Mouse (Mus musculus) CH12.LX (cell line): ENCODE results near the gene C2cd4a. TPM values are rescaled to one million over a fixed set of nuclear protein-coding genes. Genes with fewer than 3 reads are reported as not detected.

Source experiments
- DNase-seq: peaks from one replicate; pipeline ENCODE4 v3.0.0-alpha.2; 2013; ENCODE audit errors: extremely low read depth
- H3K27ac ChIP-seq: 2 replicates; pipeline ENCODE4 v1.5.1; 2012; ENCODE audit warnings: low read depth, mild to moderate bottlenecking, control low read depth, moderate library complexity; ENCODE audit not compliant: insufficient read depth
- H3K27me3 ChIP-seq: replicated peaks from 2 replicates; pipeline ENCODE3; 2012; ENCODE audit warnings: inconsistent platforms
- H3K36me3 ChIP-seq, 2 experiments: replicated peaks in 1 of 2; 2 replicates each; pipeline versions ENCODE3 to v1.6.1; 2012; ENCODE audit warnings: inconsistent platforms in 1 of 2, low read length in 1 of 2, mild to moderate bottlenecking in 1 of 2, mixed read lengths in 1 of 2, moderate library complexity in 1 of 2; ENCODE audit not compliant: control insufficient read depth in 1 of 2, insufficient read depth in 1 of 2
- H3K4me1 ChIP-seq, 2 experiments: 2 replicates each; pipeline ENCODE4 v1.6.1; 2012; ENCODE audit warnings: inconsistent platforms in 1 of 2, moderate library complexity in 1 of 2; ENCODE audit not compliant: insufficient read depth in 2 of 2, control insufficient read depth in 1 of 2
- H3K4me2 ChIP-seq: 2 replicates; pipeline ENCODE4 v1.6.1; 2012; ENCODE audit warnings: low read depth, mild to moderate bottlenecking, control low read depth; ENCODE audit not compliant: poor library complexity, insufficient read depth, severe bottlenecking
- H3K4me3 ChIP-seq, 3 experiments: fragments of 150-350 bp in 1 of 3; sonication (generic) in 1 of 3; replicated peaks in 1 of 3; 2 replicates each; pipeline versions ENCODE3 to v1.5.1; 2011 to 2012; ENCODE audit warnings: low read depth in 2 of 3, low read length in 2 of 3, mild to moderate bottlenecking in 2 of 3, moderate library complexity in 2 of 3, control low read depth in 1 of 3, improper control_type of control experiment in 1 of 3, inconsistent platforms in 1 of 3, mixed read lengths in 1 of 3; ENCODE audit not compliant: poor library complexity in 1 of 3
- H3K79me2 ChIP-seq: replicated peaks from 2 replicates; pipeline ENCODE4 v1.6.1; 2012; ENCODE audit warnings: mild to moderate bottlenecking, moderate library complexity; ENCODE audit not compliant: control insufficient read depth, poor library complexity, insufficient read depth, severe bottlenecking; ENCODE audit errors: extremely low read depth
- H3K9ac ChIP-seq: 2 replicates; pipeline ENCODE4 v1.6.1; 2012; ENCODE audit warnings: low read depth, mild to moderate bottlenecking, control low read depth, moderate library complexity; ENCODE audit not compliant: insufficient read depth
- H3K9me3 ChIP-seq: replicated peaks from 2 replicates; pipeline ENCODE3; 2012; ENCODE audit warnings: low read length, inconsistent platforms, mixed read lengths
- CHD1 ChIP-seq: IDR thresholded peaks from 2 replicates; pipeline ENCODE4 v1.6.1; 2012; ENCODE audit warnings: low read depth, low read length, improper control_type of control experiment, inconsistent platforms
- CHD2 ChIP-seq: IDR thresholded peaks from 2 replicates; pipeline ENCODE4 v1.6.1; 2011; ENCODE audit warnings: low read length, improper control_type of control experiment
- ELF1 ChIP-seq: IDR thresholded peaks from 2 replicates; pipeline ENCODE4 v1.6.1; 2014; ENCODE audit warnings: low read depth, mild to moderate bottlenecking, inconsistent platforms, low read length, improper control_type of control experiment
- ETS1 ChIP-seq: conservative IDR thresholded peaks from 2 replicates; pipeline ENCODE4 v1.6.1; 2012; ENCODE audit warnings: low read depth, mild to moderate bottlenecking, inconsistent platforms, low read length, improper control_type of control experiment, moderate library complexity
- JUND ChIP-seq: conservative IDR thresholded peaks from 2 replicates; pipeline ENCODE4 v1.6.1; 2011; ENCODE audit warnings: low read depth, low read length, improper control_type of control experiment
- MAX ChIP-seq: IDR thresholded peaks from 2 replicates; pipeline ENCODE4 v1.6.1; 2011; ENCODE audit warnings: low read length, improper control_type of control experiment
- MEF2A ChIP-seq: IDR thresholded peaks from 2 replicates; pipeline ENCODE4 v1.6.1; 2014; ENCODE audit warnings: low read depth, mild to moderate bottlenecking, inconsistent platforms, low read length, improper control_type of control experiment, borderline replicate concordance
- MYC ChIP-seq: IDR thresholded peaks from 2 replicates; pipeline ENCODE4 v1.6.1; 2011; ENCODE audit warnings: low read depth, mild to moderate bottlenecking, improper control_type of control experiment, low read length
- NELFE ChIP-seq: IDR thresholded peaks from 2 replicates; pipeline ENCODE4 v1.6.1; 2011; ENCODE audit warnings: low read depth, low read length, improper control_type of control experiment
- NRF1 ChIP-seq: IDR thresholded peaks from 2 replicates; pipeline ENCODE4 v1.6.1; 2014; ENCODE audit warnings: low read depth, mild to moderate bottlenecking, inconsistent platforms, low read length, improper control_type of control experiment, moderate library complexity
- PAX5 ChIP-seq: IDR thresholded peaks from 2 replicates; pipeline ENCODE4 v1.6.1; 2012; ENCODE audit warnings: low read length, inconsistent platforms, mixed read lengths
- USF1 ChIP-seq: IDR thresholded peaks from 2 replicates; pipeline ENCODE4 v1.6.1; 2014; ENCODE audit warnings: low read depth, mild to moderate bottlenecking, inconsistent platforms, low read length, improper control_type of control experiment
- USF2 ChIP-seq: conservative IDR thresholded peaks from 2 replicates; pipeline ENCODE4 v1.6.1; 2011; ENCODE audit warnings: low read depth, low read length, improper control_type of control experiment
- ZC3H11A ChIP-seq: IDR thresholded peaks from 2 replicates; pipeline ENCODE4 v1.6.1; 2012; ENCODE audit warnings: low read depth, mild to moderate bottlenecking, inconsistent platforms, low read length, improper control_type of control experiment
- dilution Hi-C: fragments of 300-500 bp; cut with MboI; formaldehyde crosslinking; loops from 2 replicates; pipeline ENCODE4 v1.14.3; 2020; ENCODE audit warnings: low sequenced_read_pairs; ENCODE audit not compliant: extremely low pct_unique_long_range_greater_than_20kb, extremely low pct_ligation_motif_present
- in situ Hi-C: fragments of 300-500 bp; cut with MboI; formaldehyde crosslinking; loops from 3 replicates; pipeline ENCODE4 v1.14.3; 2019; ENCODE audit warnings: low sequenced_read_pairs, low pct_ligation_motif_present, low pct_unique_long_range_greater_than_20kb, mixed read lengths
- polyA plus RNA-seq: library from polyadenylated mRNA; unstranded; fragments of >175 nt; gene quantifications from 2 replicates; pipeline ENCODE4 v1.2.1, GENCODE M21; 2012; ENCODE audit warnings: low read depth; ENCODE audit not compliant: insufficient read length
- total RNA-seq, 2 experiments: library from RNA; depleted of rRNA; stranded (reverse); fragments of 300-350 nt in 1 of 2; fragments of >200 nt in 1 of 2; gene quantifications; 2 replicates each; pipeline ENCODE4 v1.2.3; 2012 to 2014

Gene C2cd4a
- total and polyA plus RNA-seq, 3 experiments = 0.16 TPM; not detected in 2

DNA sequence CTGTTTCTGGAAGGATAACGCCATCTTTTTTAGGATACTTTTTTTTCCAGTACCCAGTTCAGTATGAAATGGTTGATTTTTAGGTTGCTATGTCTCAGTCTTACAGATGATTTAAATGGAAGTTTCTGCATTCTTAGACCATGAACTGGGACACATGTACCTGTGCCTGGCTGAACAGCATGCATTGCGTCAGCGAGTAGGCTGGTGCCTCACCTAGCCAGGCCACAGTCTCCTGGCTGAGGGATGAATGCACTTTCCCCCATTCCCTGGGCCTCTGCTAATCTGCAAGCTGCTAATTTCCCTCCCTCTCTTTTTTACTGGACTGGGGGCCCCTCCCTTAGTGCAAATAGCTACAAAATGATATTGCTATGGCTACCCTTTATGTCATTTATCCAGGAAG is 17.7 kb upstream of the C2cd4a start:
- no peak overlapping the region for H3K4me2 ChIP-seq
- H3K27me3 ChIP-seq = no peaks in the 10 kb centered on the region
- H3K9ac ChIP-seq = no peak overlapping the region
- H3K27ac ChIP-seq = no peak overlapping the region
- in situ Hi-C loops = no loop called here
- no peak overlapping the region for H3K4me3 ChIP-seq
- peaks cover 3 to 34% of the 10 kb centered on the region in 2 experiments; a peak in 3 of 4 replicates for H3K4me1 ChIP-seq
- H3K9me3 ChIP-seq = no peaks in the 10 kb centered on the region
- no peak for DNase-seq
- TF ChIP-seq MYC (no peak), CHD2 (no peak), MEF2A (no peak), NRF1 (no peak)
- dilution Hi-C loops = no loop called here
- H3K36me3 ChIP-seq = peaks cover 2 to 44% of the 10 kb centered on the region in 2 experiments
- 0 out of 2 replicates have a peak, but pooled peaks cover 7% of the 10 kb centered on the region for H3K79me2 ChIP-seq

DNA sequence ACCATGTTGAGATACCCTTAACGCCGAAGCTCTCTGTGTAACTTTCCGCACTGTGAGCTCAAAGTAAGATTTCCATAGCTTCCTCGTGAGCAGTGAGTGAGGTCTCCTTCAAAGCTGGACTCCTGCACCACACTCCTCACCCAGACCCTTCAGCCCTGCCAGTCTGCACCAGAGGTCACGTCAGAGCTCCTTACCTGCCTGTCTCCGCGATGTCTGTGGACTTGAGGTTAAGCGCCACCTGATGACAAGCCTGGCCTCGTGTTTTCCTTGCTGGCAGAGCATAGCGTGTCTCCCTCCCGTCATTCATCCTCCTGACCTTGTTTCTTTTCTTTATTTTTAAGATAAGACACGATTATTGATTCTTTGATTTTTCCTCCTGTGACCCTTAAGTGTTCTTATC is 17.3 kb upstream of the C2cd4a start:
- Histone ChIP-seq H3K4me2 (no peak overlapping the region), H3K4me1 (peaks cover 3 to 38% of the 10 kb centered on the region in 2 experiments; a peak in 3 of 4 replicates), H3K79me2 (peaks cover 10% of the 10 kb centered on the region; the same call in 1 of the 2 replicates), H3K9me3 (no peaks in the 10 kb centered on the region), H3K27me3 (no peaks in the 10 kb centered on the region), H3K36me3 (peaks cover 0 to 42% of the 10 kb centered on the region in 2 experiments), H3K4me3 (no peak overlapping the region), H3K27ac (no peak overlapping the region), H3K9ac (no peak overlapping the region)
- TF ChIP-seq MAX (no peak), MEF2A (no peak), USF2 (no peak), CHD1 (no peak), USF1 (no peak), ELF1 (no peak), NELFE (no peak), JUND (no peak)
- in situ Hi-C loops = no loop called here
- no peak for DNase-seq
- dilution Hi-C loops = no loop called here

DNA sequence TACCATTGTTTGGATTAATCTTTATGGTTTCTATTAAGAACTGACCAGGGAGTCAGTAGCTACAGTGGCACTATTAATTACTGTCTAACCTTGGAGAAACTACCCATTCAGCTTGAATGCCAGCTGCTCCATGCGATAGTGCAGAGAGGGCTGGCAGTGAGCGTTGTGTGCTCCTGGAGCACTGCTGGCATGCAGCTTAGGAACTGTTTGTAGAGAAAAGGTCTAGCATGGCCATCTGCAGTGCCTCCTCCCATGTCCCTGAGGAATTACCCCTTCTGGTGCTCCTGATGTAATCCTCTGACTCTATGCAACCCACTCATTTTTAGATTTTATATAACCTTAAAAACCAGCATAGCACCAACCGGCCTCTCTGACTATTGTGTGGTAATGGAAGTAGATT is 15.5 kb upstream of the C2cd4a start:
- H3K27ac ChIP-seq = no peak overlapping the region
- H3K4me3 ChIP-seq = no peak overlapping the region
- dilution Hi-C loops = no loop called here

More for the DNA sequence above, 15.5 kb upstream of the C2cd4a start:
- H3K4me1 ChIP-seq = peaks cover 3 to 32% of the 10 kb centered on the region in 2 experiments; a peak in 3 of 4 replicates
- H3K79me2 ChIP-seq = peaks cover 10% of the 10 kb centered on the region; the same call in 1 of the 2 replicates
- in situ Hi-C loops = no loop called here
- H3K4me2 ChIP-seq = no peak overlapping the region
- no peak for DNase-seq
- no peaks in the 10 kb centered on the region for H3K9me3 ChIP-seq
- H3K9ac ChIP-seq = no peak overlapping the region
- TF ChIP-seq CHD2 (no peak), JUND (no peak), PAX5 (no peak), CHD1 (no peak), ETS1 (no peak), NRF1 (no peak), ZC3H11A (no peak)
- H3K27me3 ChIP-seq = no peaks in the 10 kb centered on the region
- H3K36me3 ChIP-seq = peaks cover 0 to 34% of the 10 kb centered on the region in 2 experiments
